Mouse (Mus musculus) forebrain, postnatal 0 days (tissue): ENCODE measurements around the gene Ppcdc. TPM values are rescaled to one million over a fixed set of nuclear protein-coding genes. Genes with fewer than 3 reads are reported as not detected.

Experiments used
- ATAC-seq: fragments of 200-750 bp; cut with Nextera tagmentation; 2 replicates; pipeline ENCODE4 v1.8.0; 2017; ENCODE audit warnings: mild to moderate bottlenecking, moderate library complexity
- DNase-seq: peaks from one replicate; pipeline ENCODE4 v3.0.0-alpha.2; 2015
- H3K27ac ChIP-seq: fragments of 300-500 bp; sonication (generic); 2 replicates; pipeline ENCODE4 v1.5.1; 2014; ENCODE audit warnings: low read depth, mild to moderate bottlenecking, antibody characterized with exemption, low read length, moderate library complexity, mixed read lengths
- H3K27me3 ChIP-seq: fragments of 300-500 bp; sonication (generic); 2 replicates; pipeline ENCODE4 v1.6.1; 2014; ENCODE audit warnings: mild to moderate bottlenecking, low read length, mixed read lengths; ENCODE audit not compliant: insufficient read depth
- H3K36me3 ChIP-seq: fragments of 300-500 bp; sonication (generic); 2 replicates; pipeline ENCODE4 v1.6.1; 2014; ENCODE audit warnings: mild to moderate bottlenecking, moderate library complexity; ENCODE audit not compliant: insufficient read depth
- H3K4me1 ChIP-seq: fragments of 300-500 bp; sonication (generic); 2 replicates; pipeline ENCODE4 v1.6.1; 2014; ENCODE audit warnings: antibody characterized with exemption; ENCODE audit not compliant: insufficient read depth
- H3K4me2 ChIP-seq: fragments of 300-500 bp; sonication (generic); 2 replicates; pipeline ENCODE4 v1.6.1; 2014; ENCODE audit warnings: low read depth, mild to moderate bottlenecking, moderate library complexity
- H3K4me3 ChIP-seq: fragments of 300-500 bp; sonication (generic); 2 replicates; pipeline ENCODE4 v1.5.1; 2014; ENCODE audit warnings: low read depth, low read length, mixed read lengths
- H3K9ac ChIP-seq: fragments of 300-500 bp; sonication (generic); 2 replicates; pipeline ENCODE4 v1.6.1; 2014; ENCODE audit warnings: mild to moderate bottlenecking
- H3K9me3 ChIP-seq: fragments of 300-500 bp; sonication (generic); 2 replicates; pipeline ENCODE4 v1.6.1; 2016; ENCODE audit warnings: low read length
- CTCF ChIP-seq: sonication (generic); IDR thresholded peaks from 2 replicates; pipeline ENCODE4 v1.5.1; 2016; ENCODE audit warnings: antibody characterized with exemption, control low read depth, low read depth
- WGBS: fragments of 180-500 bp; shearing (Covaris S2); extraction: QIAGEN DNeasy Blood & Tissue Kit; methylation state at CpG from one replicate; pipeline ENCODE4 v1.1.7; 2014; 5-methylcytosine and 5-hydroxymethylcytosine counted together
- polyA plus RNA-seq: library from polyadenylated mRNA; unstranded; fragments of >200 nt; fragmentation: Nextera tagmentation; extraction: Ambion mirVana; gene quantifications from 2 replicates; pipeline ENCODE4 v1.2.1, GENCODE M21; 2015
- total RNA-seq: library from RNA; depleted of rRNA; stranded (reverse); fragments of >200 nt; gene quantifications from 2 replicates; pipeline ENCODE4 v1.2.3, GENCODE M21; 2014

Ppcdc gene
- total and polyA plus RNA-seq, 2 experiments from 2014 or later = 18.3 to 20.5 TPM

DNA sequence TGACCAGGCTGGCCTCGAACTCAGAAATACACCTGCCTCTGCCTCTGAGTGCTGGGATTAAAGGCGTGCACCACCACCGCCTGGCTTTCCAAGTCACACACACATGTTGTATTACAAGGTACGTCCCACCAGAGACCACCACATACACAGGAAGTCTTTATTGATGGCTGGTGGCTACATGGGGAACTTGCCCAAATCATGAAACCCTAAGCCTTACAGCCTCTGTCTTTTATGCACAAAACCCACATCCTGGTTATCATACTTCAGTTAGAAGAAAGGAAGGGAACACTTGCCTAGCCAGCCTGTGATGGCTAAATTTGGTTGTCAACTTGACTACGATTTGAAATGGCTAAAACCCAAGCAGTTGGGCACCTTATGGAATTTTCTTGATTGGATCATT, 35.9 kb downstream of the Ppcdc start:
- H3K4me1 ChIP-seq = no peaks in the 10 kb centered on the region
- DNase-seq (no peak), ATAC-seq (no peak)
- no peak for TF ChIP-seq CTCF
- peaks cover 13% of the 10 kb centered on the region; the same call in 1 of the 2 replicates for H3K9me3 ChIP-seq
- no peak overlapping the region for H3K4me2 ChIP-seq
- H3K36me3 ChIP-seq = no peaks in the 10 kb centered on the region
- H3K27me3 ChIP-seq = no peaks in the 10 kb centered on the region
- H3K4me3 ChIP-seq = no peak overlapping the region
- no peak overlapping the region for H3K27ac ChIP-seq
- H3K9ac ChIP-seq = no peak overlapping the region
- WGBS = 92% methylated on average over 5 of the region's 5 CpGs

DNA sequence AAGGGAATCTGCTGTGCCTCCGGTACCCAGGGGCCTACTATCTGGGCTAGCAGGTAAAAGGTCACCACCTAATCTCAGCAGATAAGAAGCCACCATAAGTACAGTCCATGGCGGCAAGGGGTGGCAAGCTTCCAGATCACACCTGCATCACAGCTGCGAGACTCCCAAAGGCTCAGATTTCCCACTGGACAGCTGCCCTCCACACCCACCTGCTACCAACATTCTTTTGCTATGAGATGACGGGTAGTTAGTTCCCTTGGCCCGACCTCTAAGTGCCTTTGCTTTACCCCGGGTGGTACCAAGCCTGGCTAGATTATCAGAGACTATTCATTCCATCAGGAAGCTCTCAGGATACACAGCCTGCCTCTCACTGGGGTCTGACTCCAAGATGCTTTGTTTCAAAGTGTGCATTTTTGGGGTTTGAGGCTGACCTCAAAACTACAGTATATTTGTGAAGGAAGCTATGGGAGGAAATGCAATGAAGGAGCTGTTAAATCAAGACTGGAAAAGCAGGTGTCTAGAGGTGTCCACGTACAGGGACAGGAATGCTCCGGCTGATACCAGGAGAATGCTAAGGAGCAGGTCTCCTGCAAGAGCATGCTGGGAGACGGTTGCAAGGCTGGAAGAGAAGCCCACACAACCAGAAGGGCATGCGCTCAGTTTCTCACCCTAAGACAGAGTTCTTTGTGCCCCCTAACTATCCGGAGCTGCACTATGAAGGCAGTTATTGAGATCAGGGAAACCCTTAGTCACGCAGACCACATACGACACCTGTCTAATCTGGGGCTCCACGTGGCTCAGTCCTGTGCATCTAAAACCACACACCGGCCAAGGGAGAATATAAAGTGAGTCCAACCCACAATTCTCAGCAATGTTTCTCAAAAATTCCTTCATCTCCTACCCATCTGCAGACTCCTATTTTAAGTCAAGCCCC, 37.3 kb downstream of the Ppcdc start:
- Histone ChIP-seq H3K4me3 (no peak overlapping the region), H3K9ac (no peak overlapping the region)

DNA sequence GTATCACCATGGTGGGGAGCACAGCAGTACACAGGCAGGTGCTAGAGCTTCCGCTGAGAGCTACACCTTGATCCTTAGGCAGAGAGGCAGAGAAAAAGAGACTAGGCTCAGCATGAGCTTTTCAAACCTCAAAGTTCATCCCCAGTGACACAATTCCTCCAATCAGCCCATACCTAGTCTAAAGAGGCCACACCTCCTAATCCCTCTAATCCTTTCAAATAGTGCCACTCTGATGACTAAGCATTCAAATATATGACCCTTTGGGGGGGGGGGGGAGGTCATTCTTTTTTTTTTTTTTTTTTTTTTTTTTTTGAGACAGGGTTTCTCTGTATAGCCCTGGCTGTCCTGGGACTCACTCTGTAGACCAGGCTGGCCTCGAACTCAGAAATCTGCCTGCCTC, 41.2 kb downstream of the Ppcdc start:
- H3K27ac ChIP-seq = no peak overlapping the region
- no peak for DNase-seq
- H3K4me3 ChIP-seq = no peak overlapping the region
- H3K4me2 ChIP-seq = no peak overlapping the region
- H3K4me1 ChIP-seq = no peaks in the 10 kb centered on the region
- 90% methylated on average over 2 of the region's 2 CpGs for WGBS
- no peak for ATAC-seq
- no peak overlapping the region for H3K9ac ChIP-seq
- no peaks in the 10 kb centered on the region for H3K36me3 ChIP-seq
- H3K9me3 ChIP-seq = peaks cover 13% of the 10 kb centered on the region; the same call in 1 of the 2 replicates
- H3K27me3 ChIP-seq = no peaks in the 10 kb centered on the region
- TF ChIP-seq CTCF = no peak

More for the DNA sequence above, 37.3 kb downstream of the Ppcdc start:
- no peaks in the 10 kb centered on the region for H3K36me3 ChIP-seq
- TF ChIP-seq CTCF = no peak
- H3K4me2 ChIP-seq = no peak overlapping the region
- H3K4me1 ChIP-seq = no peaks in the 10 kb centered on the region
- no peak for DNase-seq
- H3K9me3 ChIP-seq = peaks cover 13% of the 10 kb centered on the region; the same call in 1 of the 2 replicates
- no peak for ATAC-seq
- no peaks in the 10 kb centered on the region for H3K27me3 ChIP-seq
- H3K27ac ChIP-seq = no peak overlapping the region
- 90% methylated on average over 15 of the region's 15 CpGs for WGBS

DNA sequence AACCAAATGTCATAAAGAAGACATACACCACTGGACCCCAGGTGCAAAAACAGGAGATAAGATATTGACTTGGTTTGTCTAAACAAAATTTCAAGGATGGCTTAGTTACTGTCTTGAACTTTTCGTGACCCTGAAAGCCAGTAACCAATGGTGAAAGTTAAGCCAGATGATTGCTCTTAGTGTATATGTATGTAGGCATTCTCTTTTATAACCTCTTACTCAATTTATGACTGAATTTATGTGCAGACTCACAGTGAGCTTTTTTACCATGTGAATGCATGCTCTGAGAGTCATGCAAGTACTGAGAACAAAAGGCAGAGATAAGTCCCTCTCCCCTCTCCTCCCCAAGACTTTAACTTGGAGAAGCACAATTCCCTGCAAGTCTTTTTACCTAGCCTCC, 47.0 kb downstream of the Ppcdc start:
- Histone ChIP-seq H3K9me3 (no peaks in the 10 kb centered on the region), H3K27me3 (no peaks in the 10 kb centered on the region), H3K9ac (no peak overlapping the region), H3K36me3 (no peaks in the 10 kb centered on the region), H3K4me2 (no peak overlapping the region), H3K4me3 (no peak overlapping the region), H3K27ac (no peak overlapping the region), H3K4me1 (no peaks in the 10 kb centered on the region)
- TF ChIP-seq CTCF = no peak
- WGBS = 86% methylated on average over 1 of the region's 1 CpGs
- no peak for DNase-seq
- no peak for ATAC-seq

DNA sequence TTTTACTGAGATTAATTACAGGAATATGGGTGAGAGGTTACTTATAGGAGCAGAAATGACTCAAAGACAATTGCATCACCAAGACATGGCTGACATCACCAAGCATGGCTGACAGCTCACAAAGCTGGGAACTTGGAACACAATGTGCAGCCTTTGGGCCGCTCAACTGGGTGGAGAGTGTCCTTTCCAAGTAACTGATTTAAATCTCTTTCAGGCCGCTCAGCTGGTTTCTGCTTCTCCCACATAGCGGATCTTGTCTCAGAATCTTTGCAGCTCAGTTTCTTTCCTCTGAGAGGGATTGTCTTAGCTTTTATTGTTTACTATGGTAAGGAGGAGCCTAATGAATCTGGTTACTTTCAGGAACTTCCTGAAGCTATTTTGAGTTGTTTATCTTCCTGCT, 49.1 kb downstream of the Ppcdc start:
- no peak for TF ChIP-seq CTCF
- no peak overlapping the region for H3K4me3 ChIP-seq
- H3K36me3 ChIP-seq = no peaks in the 10 kb centered on the region
- no peak overlapping the region for H3K27ac ChIP-seq
- H3K4me1 ChIP-seq = no peaks in the 10 kb centered on the region
- no peaks in the 10 kb centered on the region for H3K27me3 ChIP-seq
- no peak overlapping the region for H3K4me2 ChIP-seq
- H3K9ac ChIP-seq = no peak overlapping the region
- 57% methylated on average over 3 of the region's 3 CpGs for WGBS
- no peak for DNase-seq
- ATAC-seq = no peak
- no peaks in the 10 kb centered on the region for H3K9me3 ChIP-seq

DNA sequence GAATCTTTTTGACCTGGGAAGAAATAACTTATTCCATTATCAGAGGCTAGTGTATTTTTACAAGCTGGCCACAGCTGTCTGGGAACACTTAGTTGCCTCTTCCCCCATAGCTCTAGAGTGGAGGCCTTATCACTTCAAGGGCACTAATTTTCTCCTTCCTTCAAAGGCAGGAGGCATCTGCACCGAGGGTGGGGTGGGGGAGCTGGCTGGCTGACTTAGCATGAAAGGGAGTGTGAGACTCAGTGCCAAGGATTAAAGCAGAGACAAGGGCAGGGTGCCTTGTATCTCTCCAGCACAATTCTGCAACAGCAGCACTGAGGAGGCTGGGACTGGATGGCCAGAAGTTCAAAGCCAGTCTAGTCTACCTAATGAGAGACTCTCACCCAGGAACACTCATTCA, 50.8 kb downstream of the Ppcdc start:
- TF ChIP-seq CTCF = no peak
- no peak overlapping the region for H3K4me3 ChIP-seq
- ATAC-seq (no peak), DNase-seq (no peak)
- WGBS = 13% methylated on average over 1 of the region's 1 CpGs
- no peaks in the 10 kb centered on the region for H3K9me3 ChIP-seq
- H3K4me2 ChIP-seq = no peak overlapping the region
- no peaks in the 10 kb centered on the region for H3K36me3 ChIP-seq
- no peaks in the 10 kb centered on the region for H3K4me1 ChIP-seq
- no peak overlapping the region for H3K9ac ChIP-seq
- no peaks in the 10 kb centered on the region for H3K27me3 ChIP-seq
- H3K27ac ChIP-seq = no peak overlapping the region

DNA sequence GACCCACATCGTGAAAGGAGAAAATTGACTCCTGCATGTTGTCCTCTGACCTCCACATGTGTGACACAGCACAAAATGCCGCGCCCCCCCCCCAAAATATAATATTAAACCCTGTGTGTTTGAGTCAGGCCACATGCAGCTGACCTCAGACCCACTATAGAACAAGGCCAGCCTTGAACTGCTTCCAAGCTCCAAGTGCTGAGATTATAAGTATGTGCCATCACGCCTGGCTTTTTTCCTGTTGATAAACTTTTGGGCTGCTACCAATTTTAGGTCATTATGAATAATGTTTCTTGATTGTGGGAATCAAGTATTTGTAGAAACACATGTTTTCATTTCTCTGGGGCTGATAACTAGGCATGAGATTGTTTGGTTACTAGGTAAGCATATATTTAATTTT, 53.0 kb downstream of the Ppcdc start:
- no peak for ATAC-seq
- H3K4me3 ChIP-seq = no peak overlapping the region
- H3K4me1 ChIP-seq = no peaks in the 10 kb centered on the region
- 89% methylated on average over 4 of the region's 4 CpGs for WGBS
- H3K9me3 ChIP-seq = no peaks in the 10 kb centered on the region
- H3K9ac ChIP-seq = no peak overlapping the region
- H3K27me3 ChIP-seq = no peaks in the 10 kb centered on the region
- no peaks in the 10 kb centered on the region for H3K36me3 ChIP-seq
- H3K4me2 ChIP-seq = no peak overlapping the region
- H3K27ac ChIP-seq = no peak overlapping the region
- no peak for DNase-seq
- TF ChIP-seq CTCF = no peak
